Mouse (Mus musculus): ENCODE results near the gene Thsd4. TPM values are rescaled to one million over a fixed set of nuclear protein-coding genes. Genes with fewer than 3 reads are reported as not detected.

Gene Thsd4
- polyA plus RNA-seq, 1 experiment from 2014 or later: 34.9 TPM

GRCm38 (mm10) chr9:60237667-60238066, 284.2 kb downstream of the Thsd4 start:
- Histone ChIP-seq H3K9ac (ENCODE audit: low read length) (no peak overlapping the region), H3K4me1 (replicated peaks; ENCODE audit: control insufficient read depth, insufficient read depth, low read length) (peaks cover 15% of the 10 kb centered on the region), H3K4me2 (ENCODE audit: low read length) (no peak overlapping the region), H3K4me3 (ENCODE audit: low read depth, low read length) (no peak overlapping the region), H3K9me3 (ENCODE audit: control insufficient read depth, low read length) (no peaks in the 10 kb centered on the region), H3K36me3 (ENCODE audit: control insufficient read depth, insufficient read depth, low read length) (no peaks in the 10 kb centered on the region), H3K27ac (ENCODE audit: low read depth) (no peak overlapping the region), H3K27me3 (replicated peaks; ENCODE audit: control insufficient read depth, insufficient read depth, low read length) (no peaks in the 10 kb centered on the region)
- peak; percentile 72 for DNase-seq (ENCODE audit: low spot score)
- WGBS: 35% methylated on average over 4 of the region's 4 CpGs
- no peak for ATAC-seq (replicated peaks; ENCODE audit: low FRiP score, low TSS enrichment, low read depth)

- Histone ChIP-seq H3K4me1 (replicated peaks; ENCODE audit: control insufficient read depth, insufficient read depth, low read length) (peaks cover 24% of the 10 kb centered on the region), H3K4me3 (ENCODE audit: low read depth, low read length) (no peak overlapping the region), H3K36me3 (ENCODE audit: control insufficient read depth, insufficient read depth, low read length) (no peaks in the 10 kb centered on the region), H3K27ac (ENCODE audit: low read depth) (no peak overlapping the region), H3K9ac (ENCODE audit: low read length) (no peak overlapping the region), H3K9me3 (ENCODE audit: control insufficient read depth, low read length) (no peaks in the 10 kb centered on the region), H3K27me3 (replicated peaks; ENCODE audit: control insufficient read depth, insufficient read depth, low read length) (no peaks in the 10 kb centered on the region), H3K4me2 (ENCODE audit: low read length) (no peak overlapping the region)
- ATAC-seq (replicated peaks; ENCODE audit: low FRiP score, low TSS enrichment, low read depth) (no peak), DNase-seq (ENCODE audit: low spot score) (no peak)
- WGBS: 81% methylated on average over 9 of the region's 9 CpGs
These were observed 285.7 kb downstream of the Thsd4 start for GRCm38 (mm10) chr9:60236155-60236554.

- H3K4me3 ChIP-seq (ENCODE audit: low read depth, low read length): no peak overlapping the region
- H3K4me2 ChIP-seq (ENCODE audit: low read length): no peak overlapping the region
- 21% methylated on average over 8 of the region's 8 CpGs for WGBS
- no peaks in the 10 kb centered on the region for H3K27me3 ChIP-seq (replicated peaks; ENCODE audit: control insufficient read depth, insufficient read depth, low read length)
- H3K27ac ChIP-seq (ENCODE audit: low read depth): peak overlapping the region; percentile 55
- peak; percentile 79 for ATAC-seq (replicated peaks; ENCODE audit: low FRiP score, low TSS enrichment, low read depth)
- DNase-seq (ENCODE audit: low spot score): peak; percentile 53
- peaks cover 33% of the 10 kb centered on the region for H3K4me1 ChIP-seq (replicated peaks; ENCODE audit: control insufficient read depth, insufficient read depth, low read length)
- no peaks in the 10 kb centered on the region for H3K36me3 ChIP-seq (ENCODE audit: control insufficient read depth, insufficient read depth, low read length)
- H3K9ac ChIP-seq (ENCODE audit: low read length): no peak overlapping the region
- H3K9me3 ChIP-seq (ENCODE audit: control insufficient read depth, low read length): no peaks in the 10 kb centered on the region
These were observed 287.4 kb downstream of the Thsd4 start for GRCm38 (mm10) chr9:60234233-60235115.

GRCm38 (mm10) chr9:60231981-60232881, 289.6 kb downstream of the Thsd4 start:
- Histone ChIP-seq H3K36me3 (ENCODE audit: control insufficient read depth, insufficient read depth, low read length) (no peaks in the 10 kb centered on the region), H3K9me3 (ENCODE audit: control insufficient read depth, low read length) (no peaks in the 10 kb centered on the region), H3K27me3 (replicated peaks; ENCODE audit: control insufficient read depth, insufficient read depth, low read length) (no peaks in the 10 kb centered on the region), H3K27ac (ENCODE audit: low read depth) (no peak overlapping the region), H3K9ac (ENCODE audit: low read length) (no peak overlapping the region), H3K4me1 (replicated peaks; ENCODE audit: control insufficient read depth, insufficient read depth, low read length) (peaks cover 33% of the 10 kb centered on the region), H3K4me2 (ENCODE audit: low read length) (no peak overlapping the region), H3K4me3 (ENCODE audit: low read depth, low read length) (no peak overlapping the region)
- ATAC-seq (replicated peaks; ENCODE audit: low FRiP score, low TSS enrichment, low read depth) (no peak), DNase-seq (ENCODE audit: low spot score) (no peak)
- WGBS: 71% methylated on average over 9 of the region's 9 CpGs

GRCm38 (mm10) chr9:60229496-60229895, 292.4 kb downstream of the Thsd4 start:
- Histone ChIP-seq H3K27ac (ENCODE audit: low read depth) (no peak overlapping the region), H3K9me3 (ENCODE audit: control insufficient read depth, low read length) (no peaks in the 10 kb centered on the region), H3K27me3 (replicated peaks; ENCODE audit: control insufficient read depth, insufficient read depth, low read length) (no peaks in the 10 kb centered on the region), H3K4me3 (ENCODE audit: low read depth, low read length) (no peak overlapping the region), H3K36me3 (ENCODE audit: control insufficient read depth, insufficient read depth, low read length) (no peaks in the 10 kb centered on the region), H3K4me2 (ENCODE audit: low read length) (no peak overlapping the region), H3K4me1 (replicated peaks; ENCODE audit: control insufficient read depth, insufficient read depth, low read length) (peaks cover 23% of the 10 kb centered on the region), H3K9ac (ENCODE audit: low read length) (no peak overlapping the region)
- WGBS: 80% methylated on average over 4 of the region's 4 CpGs
- no peak for DNase-seq (ENCODE audit: low spot score)
- no peak for ATAC-seq (replicated peaks; ENCODE audit: low FRiP score, low TSS enrichment, low read depth)

GRCm38 (mm10) chr9:60227727-60228126, 294.1 kb downstream of the Thsd4 start:
- H3K27ac ChIP-seq (ENCODE audit: low read depth): no peak overlapping the region
- H3K4me2 ChIP-seq (ENCODE audit: low read length): no peak overlapping the region
- DNase-seq (ENCODE audit: low spot score): no peak
- H3K4me3 ChIP-seq (ENCODE audit: low read depth, low read length): no peak overlapping the region
- no peaks in the 10 kb centered on the region for H3K27me3 ChIP-seq (replicated peaks; ENCODE audit: control insufficient read depth, insufficient read depth, low read length)
- WGBS: 69% methylated on average over 7 of the region's 7 CpGs
- no peak overlapping the region for H3K9ac ChIP-seq (ENCODE audit: low read length)
- ATAC-seq (replicated peaks; ENCODE audit: low FRiP score, low TSS enrichment, low read depth): no peak
- H3K9me3 ChIP-seq (ENCODE audit: control insufficient read depth, low read length): no peaks in the 10 kb centered on the region
- H3K36me3 ChIP-seq (ENCODE audit: control insufficient read depth, insufficient read depth, low read length): no peaks in the 10 kb centered on the region
- peaks cover 18% of the 10 kb centered on the region for H3K4me1 ChIP-seq (replicated peaks; ENCODE audit: control insufficient read depth, insufficient read depth, low read length)

- Histone ChIP-seq H3K27me3 (replicated peaks; ENCODE audit: control insufficient read depth, insufficient read depth, low read length) (no peaks in the 10 kb centered on the region), H3K27ac (ENCODE audit: low read depth) (no peak overlapping the region), H3K9ac (ENCODE audit: low read length) (no peak overlapping the region), H3K4me1 (replicated peaks; ENCODE audit: control insufficient read depth, insufficient read depth, low read length) (peaks cover 11% of the 10 kb centered on the region), H3K9me3 (ENCODE audit: control insufficient read depth, low read length) (no peaks in the 10 kb centered on the region), H3K4me2 (ENCODE audit: low read length) (no peak overlapping the region), H3K36me3 (ENCODE audit: control insufficient read depth, insufficient read depth, low read length) (no peaks in the 10 kb centered on the region), H3K4me3 (ENCODE audit: low read depth, low read length) (no peak overlapping the region)
- no peak for DNase-seq (ENCODE audit: low spot score)
- ATAC-seq (replicated peaks; ENCODE audit: low FRiP score, low TSS enrichment, low read depth): no peak
- 90% methylated on average over 4 of the region's 4 CpGs for WGBS
These were observed 295.2 kb downstream of the Thsd4 start for GRCm38 (mm10) chr9:60226679-60227078.

GRCm38 (mm10) chr9:60226155-60226554, 295.7 kb downstream of the Thsd4 start:
- H3K9me3 ChIP-seq (ENCODE audit: control insufficient read depth, low read length): no peaks in the 10 kb centered on the region
- H3K4me2 ChIP-seq (ENCODE audit: low read length): no peak overlapping the region
- H3K36me3 ChIP-seq (ENCODE audit: control insufficient read depth, insufficient read depth, low read length): no peaks in the 10 kb centered on the region
- no peak for ATAC-seq (replicated peaks; ENCODE audit: low FRiP score, low TSS enrichment, low read depth)
- no peak overlapping the region for H3K27ac ChIP-seq (ENCODE audit: low read depth)
- H3K4me1 ChIP-seq (replicated peaks; ENCODE audit: control insufficient read depth, insufficient read depth, low read length): peaks cover 9% of the 10 kb centered on the region; the same call in 1 of the 2 replicates
- DNase-seq (ENCODE audit: low spot score): no peak
- WGBS: 92% methylated on average over 14 of the region's 14 CpGs
- no peak overlapping the region for H3K4me3 ChIP-seq (ENCODE audit: low read depth, low read length)
- H3K9ac ChIP-seq (ENCODE audit: low read length): no peak overlapping the region
- no peaks in the 10 kb centered on the region for H3K27me3 ChIP-seq (replicated peaks; ENCODE audit: control insufficient read depth, insufficient read depth, low read length)
